In genomic region chr1:57267851-57268250, GRCm38 (mm10) we compare ENCODE assay signal across 31 mouse cellular contexts.
DNase-seq lines count a peak whose midpoint lies in the region; ATAC-seq and TF ChIP-seq lines count a peak whose summit lies in the region.
"Had no signal": no experiment of that assay in that cellular context is flagged by ENCODE, and none has a peak within 500 bp of the region (broad histone marks: within the 10 kb centered on the region; RNA-seq: fewer than 3 reads in every experiment).

No protein-coding gene starts in this region.

- H3K27me3 ChIP-seq in kidney, adult 2 months (replicated peaks; ENCODE audit: control insufficient read depth, insufficient read depth, low read length), result no peaks in the 10 kb centered on the region
- H3K27me3 ChIP-seq in kidney, embryonic 15.5 days, result peaks cover 6% of the 10 kb centered on the region; the same call in 1 of the 2 replicates
- no peaks in the 10 kb centered on the region; a peak in 1 of 4 replicates for H3K27me3 ChIP-seq in MEL (ENCODE audit: control insufficient read depth in 1 of 2, insufficient read depth in 2 of 2, low read length in 2 of 2)
- H3K27me3 ChIP-seq in intestine, embryonic 16.5 days (replicated peaks; ENCODE audit: control insufficient read depth, insufficient read depth, low read length), result no peaks in the 10 kb centered on the region
- no peaks in the 10 kb centered on the region for H3K27me3 ChIP-seq in hindbrain, embryonic 14.5 days (ENCODE audit: control insufficient read depth, insufficient read depth, low read length)
- H3K27me3 ChIP-seq: CH12.LX; hindbrain, embryonic 12.5 days; stomach, embryonic 15.5 days had no signal

- TF ChIP-seq CTCF in kidney, adult 2 months (conservative IDR thresholded peaks at IDR 0.05; ENCODE audit: insufficient read depth, insufficient read length, low read depth, low read length), result no peak
- no peak for TF ChIP-seq CTCF in MEL (IDR thresholded peaks at IDR 0.05 in 2 of 3, conservative IDR thresholded peaks at IDR 0.05 in 1 of 3; ENCODE audit: control insufficient read depth in 1 of 3, insufficient read depth in 1 of 3, low read depth in 2 of 3, low read length in 3 of 3, poor library complexity in 1 of 3, severe bottlenecking in 1 of 3)

- no peaks in the 10 kb centered on the region for H3K79me2 ChIP-seq in MEL (ENCODE audit: control insufficient read depth, insufficient read depth, low read length, poor library complexity)

- WGBS in kidney, adult 2 months, result 35% methylated on average over 2 of the region's 2 CpGs
- WGBS in kidney, embryonic 15.5 days, result 31% methylated on average over 2 of the region's 2 CpGs
- WGBS in intestine, embryonic 16.5 days, result 15% methylated on average over 2 of the region's 2 CpGs
- WGBS in hindbrain, embryonic 14.5 days, result 73% methylated on average over 2 of the region's 2 CpGs

- TF ChIP-seq EP300 in MEL (IDR thresholded peaks at IDR 0.05; ENCODE audit: low read depth in 1 of 2, low read length in 2 of 2), result no peak

- H3K9me3 ChIP-seq in kidney, embryonic 15.5 days (replicated peaks), result no peaks in the 10 kb centered on the region
- H3K9me3 ChIP-seq in MEL (replicated peaks; ENCODE audit: insufficient read depth, low read length), result no peaks in the 10 kb centered on the region
- H3K9me3 ChIP-seq in intestine, embryonic 16.5 days (ENCODE audit: control insufficient read depth, low read length), result no peaks in the 10 kb centered on the region
- H3K9me3 ChIP-seq in hindbrain, embryonic 14.5 days (ENCODE audit: control insufficient read depth, low read length), result no peaks in the 10 kb centered on the region
- H3K9me3 ChIP-seq: forebrain, embryonic 12.5 days; hindbrain, embryonic 12.5 days; limb, embryonic 12.5 days; stomach, embryonic 15.5 days had no signal

- no peaks in the 10 kb centered on the region for H3K36me3 ChIP-seq in kidney, adult 2 months (ENCODE audit: control insufficient read depth, insufficient read depth, low read length)
- H3K36me3 ChIP-seq in kidney, embryonic 15.5 days, result no peaks in the 10 kb centered on the region
- no peaks in the 10 kb centered on the region for H3K36me3 ChIP-seq in MEL (ENCODE audit: control insufficient read depth in 1 of 2, insufficient read depth in 2 of 2, low read length in 2 of 2)
- no peaks in the 10 kb centered on the region for H3K36me3 ChIP-seq in intestine, embryonic 16.5 days (ENCODE audit: control insufficient read depth, insufficient read depth, low read length)
- H3K36me3 ChIP-seq in hindbrain, embryonic 14.5 days (replicated peaks; ENCODE audit: control insufficient read depth, insufficient read depth), result no peaks in the 10 kb centered on the region
- H3K36me3 ChIP-seq: forebrain, embryonic 12.5 days; hindbrain, embryonic 12.5 days; limb, embryonic 12.5 days; stomach, embryonic 15.5 days had no signal

- H3K4me2 ChIP-seq in kidney, embryonic 15.5 days, result no peak overlapping the region
- H3K4me2 ChIP-seq in intestine, embryonic 16.5 days (ENCODE audit: low read depth, low read length), result no peak overlapping the region
- H3K4me2 ChIP-seq in hindbrain, embryonic 14.5 days (replicated peaks), result no peak overlapping the region
- H3K4me2 ChIP-seq: forebrain, embryonic 12.5 days; heart, embryonic 11.5 days; hindbrain, embryonic 12.5 days; limb, embryonic 12.5 days; lung, embryonic 14.5 days; stomach, embryonic 15.5 days had no signal

- TF ChIP-seq RAD21 in MEL (IDR thresholded peaks at IDR 0.05; ENCODE audit: low read depth, low read length), result no peak

- H3K9ac ChIP-seq in kidney, embryonic 15.5 days, result no peak overlapping the region
- H3K9ac ChIP-seq in MEL (ENCODE audit: control insufficient read depth, low read depth, low read length, poor library complexity, severe bottlenecking), result no peak overlapping the region
- H3K9ac ChIP-seq in intestine, embryonic 16.5 days (ENCODE audit: low read depth, low read length), result no peak overlapping the region
- no peak overlapping the region for H3K9ac ChIP-seq in hindbrain, embryonic 14.5 days
- H3K9ac ChIP-seq: forebrain, embryonic 12.5 days; hindbrain, embryonic 12.5 days; limb, embryonic 12.5 days; liver, embryonic 14.5 days; lung, embryonic 14.5 days; stomach, embryonic 15.5 days had no signal

- H3K27ac ChIP-seq in kidney, adult 2 months (ENCODE audit: insufficient read depth, low read depth, low read length), result no peak overlapping the region
- no peak overlapping the region for H3K27ac ChIP-seq in kidney, embryonic 15.5 days
- H3K27ac ChIP-seq in MEL (ENCODE audit: control insufficient read depth, low read depth, low read length), result no peak overlapping the region
- H3K27ac ChIP-seq in intestine, embryonic 16.5 days (ENCODE audit: low read length), result no peak overlapping the region
- no peak overlapping the region for H3K27ac ChIP-seq in hindbrain, embryonic 14.5 days
- H3K27ac ChIP-seq: forebrain, embryonic 12.5 days; hindbrain, embryonic 12.5 days; layer of hippocampus, adult 2 months; left cerebral cortex, adult 2 months; limb, embryonic 12.5 days; liver, embryonic 14.5 days; stomach, embryonic 15.5 days had no signal

- no peak overlapping the region for H3K4me3 ChIP-seq in kidney, adult 2 months (ENCODE audit: insufficient read depth, low read depth, low read length)
- no peak overlapping the region for H3K4me3 ChIP-seq in kidney, embryonic 15.5 days (replicated peaks)
- no peak overlapping the region for H3K4me3 ChIP-seq in MEL (ENCODE audit: control insufficient read depth in 1 of 2, insufficient read depth in 1 of 2, low read depth in 2 of 2, low read length in 2 of 2)
- H3K4me3 ChIP-seq in intestine, embryonic 16.5 days (ENCODE audit: low read length), result no peak overlapping the region
- H3K4me3 ChIP-seq in hindbrain, embryonic 14.5 days (replicated peaks; ENCODE audit: low read length), result no peak overlapping the region
- H3K4me3 ChIP-seq: erythroblast, embryonic 14.5 days; forebrain, embryonic 12.5 days; hindbrain, embryonic 12.5 days; layer of hippocampus, adult 2 months; left cerebral cortex, adult 2 months; limb, embryonic 12.5 days; stomach, embryonic 15.5 days had no signal

- ATAC-seq in kidney, embryonic 15.5 days (replicated peaks; ENCODE audit: low FRiP score), result no peak
- 0 out of 2 replicates have a peak, but pooled peaks have one; percentile 18 for ATAC-seq in intestine, embryonic 16.5 days
- ATAC-seq in megakaryocyte-erythroid progenitor cell, adult 5-6 weeks (replicated peaks; ENCODE audit: low FRiP score, low TSS enrichment, poor library complexity, severe bottlenecking), result peak; percentile 68
- ATAC-seq in hindbrain, embryonic 14.5 days (ENCODE audit: low FRiP score), result no peak

- DNase-seq in kidney, adult 2 months, result peak; percentile 1
- DNase-seq in MEL (ENCODE audit: low read depth, low spot score), result peak; percentile 6
- no peak for DNase-seq in hindbrain, embryonic 14.5 days (ENCODE audit: low spot score)
- no peak for DNase-seq in embryo, embryonic 10 days (ENCODE audit: low spot score)
- DNase-seq: adrenal gland, postnatal 10 days; cerebellum, adult 11 months; cerebellum, adult 9-10 months; cerebellum, postnatal 36 days; embryo, embryonic 11 days; gastrocnemius, postnatal 25 days; heart, adult 18-20 months; heart, postnatal 36 days; kidney, adult 8-10 months; kidney, postnatal 25 days; lung, embryonic 14.5 days; lung, postnatal 14 days; thymus, adult 18-20 months; thymus, postnatal 36 days had no signal

- H3K4me1 ChIP-seq in kidney, adult 2 months (ENCODE audit: control insufficient read depth, insufficient read depth, low read length), result no peaks in the 10 kb centered on the region
- 0 out of 2 replicates have a peak, but pooled peaks cover 4% of the 10 kb centered on the region for H3K4me1 ChIP-seq in kidney, embryonic 15.5 days
- no peaks in the 10 kb centered on the region for H3K4me1 ChIP-seq in MEL (ENCODE audit: control insufficient read depth in 1 of 2, insufficient read depth in 2 of 2, low read length in 2 of 2)
- H3K4me1 ChIP-seq in intestine, embryonic 16.5 days (ENCODE audit: control insufficient read depth, insufficient read depth, low read length), result no peaks in the 10 kb centered on the region; the same call in 1 of the 2 replicates
- H3K4me1 ChIP-seq in hindbrain, embryonic 14.5 days (replicated peaks; ENCODE audit: control insufficient read depth, insufficient read depth, low read length), result no peaks in the 10 kb centered on the region
- H3K4me1 ChIP-seq: stomach, embryonic 15.5 days had no signal

- TF ChIP-seq POLR2A in kidney, adult 2 months (IDR thresholded peaks at IDR 0.05; ENCODE audit: low read depth, low read length), result no peak
- TF ChIP-seq POLR2A in MEL (IDR thresholded peaks at IDR 0.05; ENCODE audit: control insufficient read depth in 1 of 2, insufficient read depth in 1 of 2, low read depth in 1 of 2, low read length in 2 of 2, poor library complexity in 1 of 2), result no peak

TF ChIP-seq in MEL, 35 proteins besides CTCF, POLR2A, EP300 and RAD21:
- TF ChIP-seq USF1 (IDR thresholded peaks at IDR 0.05; ENCODE audit: low read depth, low read length) (peak; percentile 56; the same call in 1 of the 2 replicates), ELF1 (IDR thresholded peaks at IDR 0.05; ENCODE audit: low read depth, low read length) (no peak), E2F4 (IDR thresholded peaks at IDR 0.05; ENCODE audit: borderline replicate concordance, low read depth, low read length) (no peak), ZC3H11A (IDR thresholded peaks at IDR 0.05; ENCODE audit: low read depth, low read length) (no peak), HCFC1 (IDR thresholded peaks at IDR 0.05; ENCODE audit: low read depth, low read length) (no peak), GATA1 (IDR thresholded peaks at IDR 0.05; ENCODE audit: low read depth, low read length) (no peak)

Comparison
In these comparisons a context has a peak if more than half of its experiments do, and no peak if none do; other contexts are left out.
1. DNase-seq: peak in kidney, adult 2 months (single experiment) and MEL (single experiment); none in hindbrain, embryonic 14.5 days (single experiment) and embryo, embryonic 10 days (single experiment).
2. ATAC-seq: peak in intestine, embryonic 16.5 days (single experiment) and megakaryocyte-erythroid progenitor cell, adult 5-6 weeks (single experiment); none in kidney, embryonic 15.5 days (single experiment) and hindbrain, embryonic 14.5 days (single experiment).